Mouse (Mus musculus): ENCODE measurements around the gene Cln3. TPM values are rescaled to one million over a fixed set of nuclear protein-coding genes. Genes with fewer than 3 reads are reported as not detected.

Gene Cln3
- polyA plus RNA-seq, 1 experiment: 269 TPM

DNA sequence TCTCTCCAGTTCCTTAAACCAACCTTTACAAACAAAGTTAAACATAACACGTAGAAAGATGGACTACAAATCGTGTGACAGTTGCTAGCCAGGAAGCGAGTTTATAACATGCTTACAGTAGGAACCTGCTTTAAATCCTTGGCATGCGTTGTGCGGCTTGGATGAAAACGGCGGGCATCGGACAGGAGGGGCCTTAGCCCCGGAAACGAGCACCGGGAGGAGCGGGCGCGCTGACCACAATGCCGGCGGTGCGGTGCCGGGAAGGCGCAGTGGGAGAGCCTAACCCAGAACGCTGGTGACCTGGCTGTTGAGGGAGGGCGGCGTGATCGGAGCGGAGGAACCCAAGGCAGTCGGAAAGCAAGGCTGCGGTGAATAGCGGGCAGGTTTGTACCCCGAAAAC lies 49.9 kb downstream of the Cln3 start:
- H3K4me1 ChIP-seq (ENCODE audit: control insufficient read depth, insufficient read depth, low read length): no peaks in the 10 kb centered on the region
- TF ChIP-seq POLR2A (IDR thresholded peaks at IDR 0.05; ENCODE audit: borderline replicate concordance, control insufficient read depth, low read depth, low read length) (no peak), CTCF (IDR thresholded peaks at IDR 0.05; ENCODE audit: control insufficient read depth, insufficient read depth, low read length) (no peak)
- peak overlapping the region; percentile 22 for H3K4me3 ChIP-seq (replicated peaks; ENCODE audit: control insufficient read depth, low read depth, low read length)
- H3K27ac ChIP-seq (ENCODE audit: control insufficient read depth, insufficient read depth, low read depth, low read length, poor library complexity): no peak overlapping the region; the same call in 1 of the 2 replicates
- WGBS: under 1% methylated on average over 28 of the region's 28 CpGs

DNA sequence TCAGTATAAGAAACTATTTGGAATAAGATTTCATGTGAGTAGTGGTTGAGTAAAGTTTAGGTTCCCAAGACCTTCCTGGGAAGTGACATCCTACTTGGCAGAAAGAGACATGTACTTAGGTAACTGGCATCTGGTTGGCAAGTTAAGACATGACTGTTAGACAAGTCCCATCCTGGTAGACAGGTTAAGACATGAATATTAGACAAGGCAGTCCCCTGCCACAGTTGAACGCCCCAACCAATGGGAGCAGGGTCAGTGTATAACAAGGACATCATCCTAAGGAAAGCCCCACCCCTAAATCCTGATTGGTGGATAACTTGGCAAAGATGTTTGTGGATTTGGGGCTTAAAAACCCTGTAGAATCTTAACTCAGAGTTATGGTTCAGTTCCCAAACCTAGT lies 52.2 kb downstream of the Cln3 start:
- Histone ChIP-seq H3K27ac (ENCODE audit: control insufficient read depth, insufficient read depth, low read depth, low read length, poor library complexity) (no peak overlapping the region), H3K4me1 (ENCODE audit: control insufficient read depth, insufficient read depth, low read length) (no peaks in the 10 kb centered on the region), H3K4me3 (replicated peaks; ENCODE audit: control insufficient read depth, low read depth, low read length) (no peak overlapping the region)
- WGBS: 79% methylated on average over 1 of the region's 1 CpGs
- TF ChIP-seq CTCF (IDR thresholded peaks at IDR 0.05; ENCODE audit: control insufficient read depth, insufficient read depth, low read length) (no peak), POLR2A (IDR thresholded peaks at IDR 0.05; ENCODE audit: borderline replicate concordance, control insufficient read depth, low read depth, low read length) (no peak)

DNA sequence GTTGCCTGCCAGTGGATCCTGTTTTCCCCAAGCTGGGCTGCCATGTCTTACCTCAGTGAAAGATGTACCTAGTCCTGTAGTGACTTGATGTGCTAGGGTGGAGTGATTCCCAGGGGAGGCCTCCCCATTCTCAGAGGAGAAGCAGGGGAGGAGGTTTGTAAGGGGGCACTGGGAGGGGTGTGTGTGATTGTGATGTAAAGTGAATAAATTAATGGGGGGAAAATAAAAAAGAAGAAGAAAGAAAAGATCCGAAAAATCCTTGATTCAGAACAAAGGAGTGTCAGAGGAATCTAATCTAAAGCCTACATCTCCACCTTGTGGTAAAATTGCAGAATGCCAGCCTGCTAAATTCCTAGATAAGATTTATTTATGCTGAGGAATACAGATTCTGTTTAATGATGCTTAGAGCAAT lies 57.4 kb downstream of the Cln3 start:
- TF ChIP-seq CTCF (IDR thresholded peaks at IDR 0.05; ENCODE audit: control insufficient read depth, insufficient read depth, low read length) (no peak), POLR2A (IDR thresholded peaks at IDR 0.05; ENCODE audit: borderline replicate concordance, control insufficient read depth, low read depth, low read length) (no peak)
- Histone ChIP-seq H3K4me3 (replicated peaks; ENCODE audit: control insufficient read depth, low read depth, low read length) (no peak overlapping the region), H3K27ac (ENCODE audit: control insufficient read depth, insufficient read depth, low read depth, low read length, poor library complexity) (no peak overlapping the region), H3K4me1 (ENCODE audit: control insufficient read depth, insufficient read depth, low read length) (no peaks in the 10 kb centered on the region)
- WGBS: 2% methylated on average over 1 of the region's 1 CpGs

DNA sequence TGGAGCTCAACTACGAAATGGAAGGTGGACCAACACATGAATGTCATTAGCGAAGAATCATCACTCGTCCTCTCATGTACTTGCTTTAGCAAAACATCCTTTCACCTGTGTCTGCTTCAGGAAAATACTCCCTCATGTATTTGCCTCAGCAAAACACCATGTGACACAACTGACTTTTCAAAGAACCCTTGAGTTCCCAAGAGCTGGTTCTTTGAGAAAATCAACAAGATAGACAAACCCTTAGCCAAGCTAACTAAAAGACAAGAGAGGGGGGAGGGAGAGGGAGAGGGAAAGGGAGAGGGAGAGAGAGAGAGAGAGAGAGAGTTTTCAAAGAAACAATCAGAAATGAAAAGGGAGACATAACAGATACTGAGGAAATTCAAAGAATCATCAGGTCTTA lies 62.3 kb downstream of the Cln3 start:
- Histone ChIP-seq H3K4me3 (replicated peaks; ENCODE audit: control insufficient read depth, low read depth, low read length) (no peak overlapping the region), H3K4me1 (ENCODE audit: control insufficient read depth, insufficient read depth, low read length) (no peaks in the 10 kb centered on the region), H3K27ac (ENCODE audit: control insufficient read depth, insufficient read depth, low read depth, low read length, poor library complexity) (no peak overlapping the region)
- TF ChIP-seq CTCF (IDR thresholded peaks at IDR 0.05; ENCODE audit: control insufficient read depth, insufficient read depth, low read length): no peak
- no peak for TF ChIP-seq POLR2A (IDR thresholded peaks at IDR 0.05; ENCODE audit: borderline replicate concordance, control insufficient read depth, low read depth, low read length)
- 87% methylated on average over 3 of the region's 3 CpGs for WGBS

Other genes with a start within 250 kb of the Cln3 start
- gene Lat, start 216.2 kb downstream of the Cln3 start, polyA plus RNA-seq (2011; ENCODE audit: insufficient read depth, insufficient read length, low replicate concordance, missing spikeins): 55.3 and 74.0 TPM in 2 replicates
- 13.0 and 32.8 TPM in 2 replicates for gene Spns1, start 208.4 kb downstream of the Cln3 start, polyA plus RNA-seq (2011; ENCODE audit: insufficient read depth, insufficient read length, low replicate concordance, missing spikeins)
- gene Nfatc2ip, start 189.1 kb downstream of the Cln3 start, polyA plus RNA-seq (2011; ENCODE audit: insufficient read depth, insufficient read length, low replicate concordance, missing spikeins): 11.1 and 15.1 TPM in 2 replicates
- 62.1 and 196 TPM in 2 replicates for gene Cd19, start 170.9 kb downstream of the Cln3 start, polyA plus RNA-seq (2011; ENCODE audit: insufficient read depth, insufficient read length, low replicate concordance, missing spikeins)
- gene Rabep2, start 157.1 kb downstream of the Cln3 start, polyA plus RNA-seq (2011; ENCODE audit: insufficient read depth, insufficient read length, low replicate concordance, missing spikeins): 10.7 and 28.6 TPM in 2 replicates
- 12.0 and 13.4 TPM in 2 replicates for gene Atp2a1, start 122.7 kb downstream of the Cln3 start, polyA plus RNA-seq (2011; ENCODE audit: insufficient read depth, insufficient read length, low replicate concordance, missing spikeins)
- gene Sh2b1, start 110.4 kb downstream of the Cln3 start, polyA plus RNA-seq (2011; ENCODE audit: insufficient read depth, insufficient read length, low replicate concordance, missing spikeins): 34.4 and 95.0 TPM in 2 replicates
- 16.7 and 36.3 TPM in 2 replicates for gene Tufm, start 98.5 kb downstream of the Cln3 start, polyA plus RNA-seq (2011; ENCODE audit: insufficient read depth, insufficient read length, low replicate concordance, missing spikeins)
- 78.5 and 156 TPM in 2 replicates for gene Atxn2l, start 82.4 kb downstream of the Cln3 start, polyA plus RNA-seq (2011; ENCODE audit: insufficient read depth, insufficient read length, low replicate concordance, missing spikeins)
- gene Eif3c, start 19.4 kb downstream of the Cln3 start, polyA plus RNA-seq (2011; ENCODE audit: insufficient read depth, insufficient read length, low replicate concordance, missing spikeins): 52.3 and 90.2 TPM in 2 replicates
- 21.2 and 45.7 TPM in 2 replicates for gene Apobr, start 875 bp downstream of the Cln3 start, polyA plus RNA-seq (2011; ENCODE audit: insufficient read depth, insufficient read length, low replicate concordance, missing spikeins)
- 1.9 and 6.0 TPM in 2 replicates for gene Il27, start 9.1 kb upstream of the Cln3 start, polyA plus RNA-seq (2011; ENCODE audit: insufficient read depth, insufficient read length, low replicate concordance, missing spikeins)
- 28.1 and 37.6 TPM in 2 replicates for gene Nupr1, start 45.0 kb upstream of the Cln3 start, polyA plus RNA-seq (2011; ENCODE audit: insufficient read depth, insufficient read length, low replicate concordance, missing spikeins)
- 25.8 and 27.0 TPM in 2 replicates for gene Sgf29, start 63.5 kb upstream of the Cln3 start, polyA plus RNA-seq (2011; ENCODE audit: insufficient read depth, insufficient read length, low replicate concordance, missing spikeins)
- gene Sult1a1, start 90.6 kb upstream of the Cln3 start, polyA plus RNA-seq (2011; ENCODE audit: insufficient read depth, insufficient read length, low replicate concordance, missing spikeins): 14.2 and 34.1 TPM in 2 replicates
- gene Bola2, start 109.6 kb upstream of the Cln3 start, polyA plus RNA-seq (2011; ENCODE audit: insufficient read depth, insufficient read length, low replicate concordance, missing spikeins): 77.8 and 182 TPM in 2 replicates
- 5.0 and 11.1 TPM in 2 replicates for gene Slx1b, start 110.0 kb upstream of the Cln3 start, polyA plus RNA-seq (2011; ENCODE audit: insufficient read depth, insufficient read length, low replicate concordance, missing spikeins)
- 370 and 776 TPM in 2 replicates for gene Coro1a, start 122.0 kb upstream of the Cln3 start, polyA plus RNA-seq (2011; ENCODE audit: insufficient read depth, insufficient read length, low replicate concordance, missing spikeins)
- 78.4 and 117 TPM in 2 replicates for gene Mapk3, start 173.8 kb upstream of the Cln3 start, polyA plus RNA-seq (2011; ENCODE audit: insufficient read depth, insufficient read length, low replicate concordance, missing spikeins)
- gene Gdpd3, start 180.5 kb upstream of the Cln3 start, polyA plus RNA-seq (2011; ENCODE audit: insufficient read depth, insufficient read length, low replicate concordance, missing spikeins): 20.1 and 40.1 TPM in 2 replicates
- gene Ypel3, start 191.1 kb upstream of the Cln3 start, polyA plus RNA-seq (2011; ENCODE audit: insufficient read depth, insufficient read length, low replicate concordance, missing spikeins): 236 and 411 TPM in 2 replicates
- gene Tbx6, start 195.7 kb upstream of the Cln3 start, polyA plus RNA-seq (2011; ENCODE audit: insufficient read depth, insufficient read length, low replicate concordance, missing spikeins): 7.5 and 13.7 TPM in 2 replicates
- gene Ppp4c, start 206.7 kb upstream of the Cln3 start, polyA plus RNA-seq (2011; ENCODE audit: insufficient read depth, insufficient read length, low replicate concordance, missing spikeins): 90.6 and 130 TPM in 2 replicates
- 1.9 TPM in 1 of 2 replicates, not detected in the other for gene Fam57b, start 211.9 kb upstream of the Cln3 start, polyA plus RNA-seq (2011; ENCODE audit: insufficient read depth, insufficient read length, low replicate concordance, missing spikeins)
- not detected in 2 replicates for gene 4930451I11Rik, start 245.8 kb upstream of the Cln3 start, polyA plus RNA-seq (2011; ENCODE audit: insufficient read depth, insufficient read length, low replicate concordance, missing spikeins)